Mouse (Mus musculus): ENCODE results near the gene Pias4.

Gene Pias4

DNA sequence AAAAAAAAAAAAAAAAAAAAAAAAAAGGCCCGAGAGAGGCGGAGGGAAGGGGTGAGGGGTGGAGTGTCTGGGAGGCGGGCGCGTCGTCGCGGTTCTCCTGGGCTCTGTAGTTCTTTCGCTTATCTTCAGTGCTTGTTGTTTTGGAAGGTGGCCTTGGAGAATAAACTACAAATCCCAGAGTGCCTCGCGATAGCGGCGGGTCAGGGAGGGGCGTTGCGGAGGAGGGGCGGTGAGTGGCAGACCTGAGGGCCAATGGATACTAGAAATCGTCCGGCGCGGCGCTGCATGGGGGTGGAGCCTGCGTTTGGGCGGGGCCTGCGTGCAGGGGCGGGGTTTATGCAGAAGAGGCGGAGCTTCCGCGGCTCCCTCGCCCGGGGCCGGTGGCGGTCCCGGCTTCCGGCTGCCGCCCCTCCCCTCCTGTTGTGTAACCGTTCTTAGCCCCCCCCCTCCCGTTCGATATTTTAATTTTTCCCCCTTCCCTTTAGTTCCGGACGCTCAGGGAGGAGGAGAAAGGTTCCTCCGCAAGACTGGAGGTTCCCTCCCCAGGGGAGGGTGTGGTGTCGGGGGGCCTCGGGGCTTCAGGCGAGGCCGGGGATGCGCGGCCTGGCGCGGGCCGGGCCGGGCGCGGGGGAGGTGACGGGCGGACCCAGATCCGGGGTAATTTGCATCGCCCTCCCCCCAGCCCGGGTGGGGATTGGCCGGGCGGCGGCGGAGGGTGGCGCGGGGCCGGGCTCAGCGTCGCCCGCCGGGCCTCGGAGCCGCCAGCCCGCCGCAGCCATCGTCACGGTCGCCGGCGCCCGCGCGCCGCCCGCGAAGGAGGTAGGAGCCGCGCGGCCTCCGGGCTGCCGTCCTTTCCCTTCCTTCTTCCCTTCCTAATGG is 30.2 kb downstream of the Pias4 start:
- peak; percentile 98 to 99 for DNase-seq

DNA sequence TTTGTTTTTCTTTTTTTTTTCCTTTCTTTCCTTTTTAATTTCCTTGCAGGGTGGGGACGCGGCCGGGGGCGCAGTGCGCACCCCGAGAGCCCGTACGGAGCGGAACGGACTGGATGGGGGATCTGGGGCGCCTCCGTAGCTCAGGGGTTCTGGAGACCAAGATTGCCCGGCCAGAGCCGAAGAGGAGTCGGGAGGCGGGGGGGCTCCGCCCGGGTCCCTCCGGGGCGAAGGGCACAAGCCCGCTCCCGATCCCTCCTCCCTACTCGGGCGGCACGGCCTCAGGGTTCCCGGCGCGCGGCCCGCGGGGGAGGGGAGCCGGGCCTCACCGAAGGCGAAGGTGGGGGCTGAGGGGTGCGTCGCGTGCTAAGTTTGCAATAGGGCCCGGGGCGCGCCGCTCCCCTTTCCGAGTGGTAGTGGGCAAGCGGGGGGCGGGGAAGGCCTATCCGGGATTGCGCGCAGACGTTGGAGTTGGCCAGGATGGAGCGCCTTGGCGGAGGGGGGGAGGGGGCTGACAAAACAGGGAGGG is 31.0 kb downstream of the Pias4 start:
- peak; percentile 89 to 93 for DNase-seq

DNA sequence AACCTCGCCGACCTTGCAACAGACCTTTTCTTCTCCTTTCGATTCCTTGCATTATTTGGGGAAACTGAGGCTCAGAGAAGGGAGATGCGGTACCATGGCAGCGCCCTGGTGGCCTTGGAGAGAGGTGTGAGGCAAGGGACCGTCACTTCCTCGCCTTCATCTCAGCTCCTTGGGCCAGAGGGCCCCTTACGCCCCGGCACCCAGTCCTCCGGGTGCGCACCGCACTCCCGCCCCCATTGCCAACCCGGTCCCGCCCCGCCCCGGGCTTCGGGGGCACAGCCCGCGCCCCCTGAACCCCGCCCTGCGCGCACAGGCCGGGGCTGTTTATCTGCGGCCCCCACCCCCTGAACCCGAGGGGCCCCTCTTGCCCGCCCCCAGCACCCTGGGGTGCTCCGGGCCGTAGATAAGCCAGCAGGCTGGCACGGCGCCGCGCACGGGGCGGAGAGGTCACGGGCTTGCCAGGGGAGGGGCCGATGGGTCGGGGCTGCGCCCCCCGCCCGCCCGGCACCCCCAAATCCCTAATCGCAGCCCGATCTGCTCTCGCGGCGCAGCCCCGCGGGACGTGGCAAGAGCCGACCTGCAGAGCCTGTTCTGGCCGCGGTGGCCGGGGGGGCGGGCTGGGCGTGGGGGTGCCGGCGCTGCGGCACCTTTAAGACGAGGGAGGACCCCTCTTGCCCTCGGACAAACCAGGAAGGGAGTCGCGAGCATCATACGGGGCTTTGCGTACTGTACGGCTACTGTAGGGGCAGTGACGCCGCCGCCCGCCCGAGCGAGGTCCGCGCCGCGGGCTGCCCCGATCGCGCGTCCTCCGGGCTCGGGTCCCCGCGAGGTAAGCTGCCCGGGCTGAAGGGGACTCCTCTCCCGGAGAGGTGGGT is 31.7 kb downstream of the Pias4 start:
- DNase-seq: peak; percentile 83

DNA sequence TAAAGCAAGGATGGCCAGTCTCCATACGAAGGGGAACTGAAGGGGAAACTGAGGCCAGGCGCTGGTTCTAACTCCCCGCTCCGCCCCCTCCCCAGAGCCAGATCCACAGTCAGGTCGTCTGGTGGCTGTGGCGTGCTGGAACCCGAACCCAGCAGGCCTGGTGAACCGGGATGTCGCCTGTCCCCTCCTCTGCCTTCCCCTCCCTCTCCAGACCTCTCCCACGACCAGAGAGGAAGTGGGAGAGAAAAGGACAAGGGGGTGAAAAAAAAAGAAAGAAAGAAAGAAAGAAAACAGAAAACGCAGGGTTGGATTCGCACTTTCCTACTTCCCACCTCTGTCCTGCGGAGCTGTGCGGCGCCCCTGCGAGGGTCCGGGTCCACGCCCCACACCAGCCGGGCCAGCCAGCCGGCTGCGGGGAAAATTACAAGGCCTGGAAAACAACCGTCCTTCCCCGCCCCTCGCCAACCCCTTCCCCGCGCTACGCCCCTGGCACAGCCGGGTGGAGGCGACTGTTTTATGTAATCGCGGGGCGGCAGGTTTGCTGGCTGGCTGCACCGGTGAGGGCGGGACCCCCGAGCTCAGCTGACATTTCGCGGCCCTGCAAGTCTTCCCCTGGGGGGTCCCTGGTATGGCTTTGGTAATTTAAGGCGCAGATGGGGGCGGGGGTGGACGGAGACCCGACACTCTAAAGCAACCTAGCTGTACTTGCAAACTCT is 32.6 kb downstream of the Pias4 start, which contains the start of gene Zbtb7a:
TSS of gene Zbtb7a (plus strand) at position 255 of the 716 bp plus-strand sequence.
- DNase-seq: peak; percentile 68 to 78

DNA sequence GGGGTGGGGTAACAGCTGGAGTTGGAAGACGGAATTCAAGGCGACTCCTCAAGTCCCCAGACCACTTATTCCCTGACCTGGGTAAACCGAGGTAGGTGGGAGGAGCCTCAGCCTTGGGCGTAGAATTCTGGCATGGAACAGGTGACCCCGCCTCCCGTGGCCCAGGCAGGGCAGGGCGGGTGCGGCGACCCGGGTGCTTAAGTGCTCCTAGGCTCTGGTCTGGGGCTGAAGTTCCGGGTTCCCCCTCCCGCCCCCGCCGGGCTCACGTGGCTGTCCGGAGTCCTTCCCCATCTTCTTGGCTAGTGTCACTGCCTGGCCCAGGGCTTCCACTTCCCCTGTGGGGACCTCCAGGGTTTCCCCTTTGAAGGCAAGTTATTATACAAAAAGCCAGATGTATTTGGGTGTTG is 33.5 kb downstream of the Pias4 start:
- peak; percentile 91 to 93 for DNase-seq

DNA sequence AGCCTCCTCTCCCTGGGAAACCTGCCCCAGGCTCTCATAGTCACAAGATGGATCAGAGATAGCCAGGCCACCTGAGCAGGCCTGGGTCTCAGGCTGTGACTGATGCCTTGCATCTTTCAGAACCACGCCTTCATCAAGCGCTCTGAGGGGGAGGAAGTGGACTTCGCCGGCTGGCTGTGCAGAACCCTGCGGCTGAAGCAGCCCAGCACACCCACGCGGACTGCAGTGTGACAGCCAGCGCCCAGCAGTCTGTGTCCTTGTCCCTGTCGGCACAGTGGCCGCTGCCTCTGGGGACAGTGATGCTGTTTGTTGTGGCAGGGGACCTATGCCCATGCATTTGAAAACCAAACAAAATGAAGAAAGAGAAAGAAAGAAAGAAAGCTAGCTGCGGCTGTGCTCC is 44.2 kb downstream of the Pias4 start:
- DNase-seq: no peak

DNA sequence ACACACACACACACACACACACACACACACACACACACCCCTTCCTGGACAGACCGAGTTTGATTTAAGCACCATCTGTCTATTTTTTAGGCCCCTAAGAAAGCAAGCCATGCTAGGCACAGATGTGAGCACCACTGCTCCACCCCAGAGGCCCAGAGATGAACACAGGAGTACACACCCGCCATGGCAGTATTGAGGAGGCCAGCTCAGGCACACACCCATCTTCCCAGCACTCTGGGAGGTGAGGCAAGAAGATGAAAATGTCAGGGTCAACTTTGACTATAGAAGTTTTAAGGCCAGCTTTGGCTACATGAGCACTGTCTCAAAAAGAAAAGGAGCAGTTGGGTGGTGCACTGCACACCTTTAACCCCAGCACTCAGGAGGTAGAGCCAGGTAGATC is 44.8 kb downstream of the Pias4 start:
- no peak for DNase-seq

DNA sequence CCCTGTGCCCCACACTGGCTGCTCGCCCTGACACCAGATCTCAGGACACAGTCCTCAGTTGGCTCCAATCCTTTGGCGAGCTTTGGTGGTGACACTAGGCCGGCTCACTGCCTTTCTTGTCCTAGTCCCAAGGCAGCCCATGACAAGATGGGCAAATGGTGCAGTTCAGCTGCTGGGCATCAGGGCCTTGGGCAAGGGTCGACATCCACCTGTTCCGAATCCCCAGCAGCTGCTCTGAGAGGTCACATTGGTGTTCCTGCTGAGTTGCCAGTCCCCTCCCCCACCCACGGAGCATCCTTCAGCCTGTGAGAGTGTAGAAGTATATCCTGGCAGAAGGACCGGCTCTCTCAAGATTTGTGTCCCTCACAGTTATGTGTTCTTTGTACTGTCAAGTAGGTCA is 47.1 kb downstream of the Pias4 start:
- DNase-seq: no peak

DNA sequence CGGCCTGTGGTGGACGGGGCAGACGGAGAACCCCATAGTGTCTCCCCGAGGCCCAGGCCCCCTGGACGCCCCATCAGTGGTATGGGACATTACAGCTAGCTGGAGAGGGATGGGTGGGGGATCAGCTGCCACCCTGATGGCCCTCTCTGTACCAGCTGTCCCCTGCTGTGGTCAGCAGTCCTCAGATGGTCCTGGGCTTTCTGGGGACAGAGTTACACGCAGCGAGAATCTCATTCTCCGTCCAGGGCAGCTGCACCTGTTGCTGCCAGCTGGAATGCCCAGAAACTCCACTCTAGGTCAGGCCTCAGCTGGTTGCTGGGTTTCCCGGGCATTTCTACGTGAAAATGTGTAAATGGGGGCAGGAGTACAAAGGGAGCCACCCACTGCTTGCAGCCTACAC is 48.1 kb downstream of the Pias4 start:
- DNase-seq: no peak

DNA sequence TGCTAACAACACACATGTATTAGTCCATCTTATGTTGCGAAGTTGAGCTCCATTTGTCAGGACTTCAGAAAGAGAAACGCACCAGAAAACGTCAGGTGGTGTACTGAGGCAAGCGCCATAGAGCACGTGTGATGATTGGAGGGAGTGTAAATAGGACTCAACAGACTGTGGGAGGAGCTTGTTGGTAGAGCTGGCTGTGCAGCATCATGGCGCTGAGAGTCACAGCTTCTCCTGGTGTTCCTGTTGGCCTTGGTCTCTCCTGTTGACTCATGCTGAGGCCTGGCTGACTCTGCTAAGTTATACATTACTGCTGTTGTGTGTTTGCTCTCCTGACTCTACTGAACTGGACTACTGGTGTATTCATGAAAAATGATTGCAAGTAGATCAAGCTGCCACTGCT is 54.8 kb downstream of the Pias4 start:
- DNase-seq: no peak

DNA sequence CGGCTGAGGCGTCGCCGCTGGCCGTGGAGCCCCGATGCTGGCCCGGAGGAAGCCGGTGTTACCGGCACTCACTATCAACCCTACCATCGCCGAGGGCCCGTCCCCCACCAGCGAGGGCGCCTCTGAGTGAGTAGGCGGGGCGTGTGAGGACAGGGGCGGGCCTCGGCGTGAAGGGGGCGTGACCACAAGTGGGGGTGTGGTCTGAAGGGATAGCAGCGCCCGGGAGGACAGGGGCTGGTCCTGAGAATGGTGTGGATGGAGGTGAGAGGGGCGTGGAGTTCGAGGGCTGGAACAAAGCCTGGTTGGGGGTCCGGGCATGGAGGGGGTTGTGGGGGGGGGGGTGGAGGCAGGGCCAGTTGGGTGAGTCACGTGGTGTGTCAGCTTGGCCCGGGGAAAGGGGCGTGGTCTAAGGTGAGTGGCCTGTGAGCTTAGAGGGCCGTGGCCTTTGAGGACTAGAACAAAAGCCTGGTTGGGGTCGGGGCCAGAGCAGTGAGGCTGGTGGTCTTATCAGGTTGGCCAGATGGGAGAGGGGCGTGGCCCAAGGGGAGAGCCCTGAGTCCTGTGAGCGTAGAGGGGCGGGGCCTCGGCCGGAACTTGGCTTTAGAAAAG is 61.5 kb downstream of the Pias4 start:
- DNase-seq: peak; percentile 84 to 93

DNA sequence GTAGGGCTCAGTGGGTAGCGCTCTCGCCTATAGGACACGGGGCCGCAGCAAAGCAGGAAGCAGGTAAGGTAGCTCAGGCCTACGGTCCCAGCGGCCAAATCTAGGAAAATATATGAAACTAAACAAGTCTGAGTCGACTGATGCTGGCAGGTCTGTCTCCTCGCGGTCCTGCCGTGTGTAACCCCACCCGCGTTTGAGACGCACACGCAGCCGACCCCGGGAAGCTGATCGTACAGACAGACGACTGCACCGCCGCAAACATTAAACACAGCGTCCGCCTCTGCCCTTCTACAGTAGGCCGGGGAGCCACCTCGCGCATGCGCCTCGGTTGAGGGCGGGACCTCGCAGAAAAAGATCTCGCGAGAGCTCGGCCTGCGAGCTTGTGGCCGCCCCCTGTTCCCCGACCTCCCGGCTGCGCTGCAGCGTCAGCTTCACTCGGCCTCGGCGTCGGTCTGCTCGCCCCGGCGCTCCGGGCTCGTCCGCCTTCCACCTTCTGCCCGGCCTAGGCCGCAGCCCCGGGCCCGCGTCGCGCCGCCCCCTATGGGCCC is 62.1 kb downstream of the Pias4 start, which contains the start of gene Map2k2:
TSS of gene Map2k2 (plus strand) at position 351 of the 548 bp plus-strand sequence.
- peak; percentile 97 for DNase-seq

Measured in kidney, postnatal 36 days (tissue).